Mouse (Mus musculus): ENCODE measurements at regions not wholly inside any gene's neighbourhood (a gene's known extent, or its start where the extent isn't known, plus 50 kb on each side); places are given as distances from the start of the nearest gene placed in this dataset.
"Not testable (repeated sequence)": the region's sequence is repeated elsewhere in the genome, so short reads cannot be mapped to it uniquely, and the experiment has no call there.

DNA sequence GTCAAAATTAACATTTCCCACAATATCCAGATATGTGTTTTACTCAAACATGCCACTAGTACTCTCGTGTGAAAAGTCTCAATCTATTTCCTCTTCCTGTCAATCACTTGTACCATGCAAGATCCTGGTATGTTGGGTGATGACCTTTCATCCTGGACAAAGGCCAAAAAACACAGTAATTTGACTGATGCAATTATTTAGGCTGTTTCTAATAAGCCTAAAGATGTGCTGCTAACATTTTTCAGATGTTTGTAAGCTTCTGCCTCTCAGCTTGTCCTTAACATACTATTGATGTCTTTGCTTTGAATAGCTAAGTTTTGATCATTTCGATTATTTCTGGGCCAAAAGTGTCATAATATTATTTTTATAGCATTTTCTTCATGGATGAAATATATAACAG, 418.4 kb upstream of the Arrdc4 start:
- Histone ChIP-seq H3K27me3 (no peaks in the 10 kb centered on the region), H3K9me3 (replicated peaks) (no peaks in the 10 kb centered on the region), H3K27ac (replicated peaks) (no peak overlapping the region), H3K4me1 (replicated peaks) (no peaks in the 10 kb centered on the region), H3K4me2 (no peak overlapping the region), H3K36me3 (replicated peaks) (no peaks in the 10 kb centered on the region), H3K9ac (no peak overlapping the region), H3K4me3 (replicated peaks) (no peak overlapping the region)
- ATAC-seq (ENCODE audit: insufficient read depth) = no peak
- WGBS (ENCODE audit: insufficient replicate concordance) = 26% methylated on average over 2 of the region's 2 CpGs

DNA sequence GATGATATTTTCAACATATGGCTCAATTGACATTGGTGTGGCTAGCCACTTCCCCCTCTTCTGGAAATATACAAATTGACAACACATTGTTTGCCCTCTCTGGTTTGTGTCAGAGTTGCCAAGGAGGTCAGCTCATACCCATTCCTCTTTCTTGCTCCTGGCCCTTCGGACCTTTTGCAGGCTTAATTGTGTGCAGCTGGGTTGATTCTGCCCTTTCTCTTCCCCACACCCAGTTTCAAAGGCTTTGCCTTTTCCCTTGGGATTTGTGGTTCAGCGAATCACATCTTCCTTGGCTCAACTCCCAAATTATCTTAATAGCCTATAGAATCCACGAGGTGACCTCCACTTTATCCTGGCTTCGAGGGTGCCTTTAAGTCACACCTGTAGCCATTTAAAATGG, 412.9 kb upstream of the Arrdc4 start:
- Histone ChIP-seq H3K4me2 (no peak overlapping the region), H3K4me3 (replicated peaks) (no peak overlapping the region), H3K9ac (no peak overlapping the region), H3K27me3 (no peaks in the 10 kb centered on the region), H3K9me3 (replicated peaks) (no peaks in the 10 kb centered on the region), H3K27ac (replicated peaks) (no peak overlapping the region), H3K36me3 (replicated peaks) (no peaks in the 10 kb centered on the region), H3K4me1 (replicated peaks) (no peaks in the 10 kb centered on the region)
- no peak for ATAC-seq (ENCODE audit: insufficient read depth)
- 49% methylated on average over 4 of the region's 4 CpGs for WGBS (ENCODE audit: insufficient replicate concordance)

DNA sequence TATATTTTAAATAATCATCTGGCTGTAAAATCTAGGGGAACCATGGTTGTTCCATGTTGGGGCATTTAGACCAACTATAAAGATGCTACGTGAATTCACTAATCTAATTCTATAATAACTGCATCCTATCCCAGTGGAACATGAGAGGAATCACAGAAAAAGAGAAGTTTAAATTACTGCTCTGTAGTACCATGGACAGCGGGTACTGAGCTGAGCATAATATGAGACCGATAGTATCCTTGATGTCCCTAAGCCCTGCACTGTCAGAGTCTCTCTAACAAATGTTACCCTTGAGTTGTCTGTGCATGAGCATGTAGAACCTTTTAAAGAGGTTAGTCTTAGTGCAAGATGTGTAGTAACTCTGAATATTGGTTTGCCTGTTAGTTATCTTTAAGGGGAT, 393.3 kb upstream of the Arrdc4 start:
- no peaks in the 10 kb centered on the region for H3K36me3 ChIP-seq (replicated peaks)
- no peaks in the 10 kb centered on the region for H3K9me3 ChIP-seq (replicated peaks)
- H3K4me2 ChIP-seq = no peak overlapping the region
- H3K27me3 ChIP-seq = no peaks in the 10 kb centered on the region
- H3K27ac ChIP-seq (replicated peaks) = no peak overlapping the region
- 66% methylated on average over 3 of the region's 3 CpGs for WGBS (ENCODE audit: insufficient replicate concordance)
- H3K4me3 ChIP-seq (replicated peaks) = no peak overlapping the region
- no peaks in the 10 kb centered on the region for H3K4me1 ChIP-seq (replicated peaks)
- no peak overlapping the region for H3K9ac ChIP-seq
- no peak for ATAC-seq (ENCODE audit: insufficient read depth)

- no peak overlapping the region for H3K27ac ChIP-seq (replicated peaks)
- ATAC-seq (ENCODE audit: insufficient read depth) = no peak
- 42% methylated on average over 2 of the region's 2 CpGs for WGBS (ENCODE audit: insufficient replicate concordance)
- no peaks in the 10 kb centered on the region for H3K4me1 ChIP-seq (replicated peaks)
- no peak overlapping the region for H3K9ac ChIP-seq
- H3K9me3 ChIP-seq (replicated peaks) = no peaks in the 10 kb centered on the region
- no peak overlapping the region for H3K4me3 ChIP-seq (replicated peaks)
- H3K4me2 ChIP-seq = no peak overlapping the region
- H3K36me3 ChIP-seq (replicated peaks) = no peaks in the 10 kb centered on the region
- H3K27me3 ChIP-seq = no peaks in the 10 kb centered on the region
These were observed 384.4 kb upstream of the Arrdc4 start for GRCm38 (mm10) chr7:69133441-69133840.

DNA sequence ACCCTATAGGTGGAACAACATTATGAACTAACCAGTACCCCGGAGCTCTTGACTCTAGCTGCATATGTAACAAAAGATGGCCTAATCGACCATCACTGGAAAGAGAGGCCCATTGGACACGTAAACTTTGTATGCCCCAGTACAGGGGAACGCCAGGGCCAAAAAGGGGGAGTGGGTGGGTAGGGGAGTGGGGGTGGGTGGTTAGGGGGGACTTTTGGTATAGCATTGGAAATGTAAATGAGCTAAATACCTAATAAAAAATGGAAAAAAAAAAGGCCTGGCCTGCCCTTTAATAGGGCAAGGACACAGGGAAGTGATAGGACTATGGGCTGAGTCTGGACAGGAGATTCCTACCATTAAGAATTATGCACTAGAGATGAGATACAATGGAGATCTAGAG, 352.7 kb upstream of the Arrdc4 start:
- H3K9me3 ChIP-seq (replicated peaks); H3K27me3 ChIP-seq; H3K9ac ChIP-seq; H3K27ac ChIP-seq (replicated peaks); H3K36me3 ChIP-seq (replicated peaks); ATAC-seq (ENCODE audit: insufficient read depth); H3K4me3 ChIP-seq (replicated peaks); H3K4me2 ChIP-seq; H3K4me1 ChIP-seq (replicated peaks): not testable (repeated sequence)
- WGBS (ENCODE audit: insufficient replicate concordance) = 68% methylated on average over 3 of the region's 4 CpGs

DNA sequence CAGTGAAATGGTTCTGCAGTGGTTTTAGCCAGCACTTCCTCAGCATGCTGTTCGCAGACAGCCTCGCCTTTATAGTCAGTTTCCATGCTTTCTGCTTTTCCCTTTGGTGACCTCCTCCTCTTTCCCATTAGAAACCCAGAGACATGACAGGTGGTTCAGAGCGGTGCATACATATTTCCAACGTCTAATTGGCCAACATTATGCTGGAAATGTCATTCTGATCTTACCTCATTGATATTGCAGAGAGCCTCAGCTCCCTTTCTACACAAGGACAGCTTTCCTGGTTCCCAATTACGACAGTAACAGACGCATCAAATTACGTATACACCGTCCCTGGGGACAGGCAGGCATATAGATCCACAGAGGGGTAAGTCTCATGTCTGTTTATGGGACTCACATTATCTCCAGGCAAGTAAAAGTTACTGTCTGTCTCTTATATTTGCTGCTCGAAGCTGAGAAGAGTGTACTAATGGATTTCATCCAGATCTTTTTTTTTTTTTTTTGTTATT, 348.6 kb upstream of the Arrdc4 start:
- no peaks in the 10 kb centered on the region for H3K9me3 ChIP-seq (replicated peaks)
- H3K27me3 ChIP-seq = no peaks in the 10 kb centered on the region
- no peak for ATAC-seq (ENCODE audit: insufficient read depth)
- H3K27ac ChIP-seq (replicated peaks) = no peak overlapping the region
- H3K9ac ChIP-seq = no peak overlapping the region
- H3K4me2 ChIP-seq = no peak overlapping the region
- no peak overlapping the region for H3K4me3 ChIP-seq (replicated peaks)
- H3K36me3 ChIP-seq (replicated peaks) = no peaks in the 10 kb centered on the region
- 43% methylated on average over 9 of the region's 9 CpGs for WGBS (ENCODE audit: insufficient replicate concordance)
- H3K4me1 ChIP-seq (replicated peaks) = no peaks in the 10 kb centered on the region

DNA sequence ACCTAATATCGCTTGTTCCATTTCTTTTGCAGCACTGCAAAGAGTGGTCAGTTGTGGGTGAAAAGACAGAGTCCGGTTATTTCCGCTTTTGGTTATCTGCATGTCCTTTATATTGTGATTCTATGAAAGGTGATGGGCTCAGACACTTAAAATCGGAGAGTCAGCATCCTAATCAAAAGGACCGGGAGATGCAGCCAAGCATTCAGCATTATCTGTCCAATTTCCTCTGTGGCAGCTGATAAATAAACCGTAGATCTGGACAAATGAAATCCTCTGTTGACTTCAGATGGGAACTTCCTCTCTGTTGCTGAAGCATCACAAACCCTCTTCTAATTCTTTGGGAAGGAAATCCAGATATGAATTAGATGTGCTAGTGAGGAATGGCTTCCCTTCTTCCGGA, 325.7 kb upstream of the Arrdc4 start:
- no peaks in the 10 kb centered on the region for H3K36me3 ChIP-seq (replicated peaks)
- no peaks in the 10 kb centered on the region for H3K27me3 ChIP-seq
- H3K27ac ChIP-seq (replicated peaks) = no peak overlapping the region
- WGBS (ENCODE audit: insufficient replicate concordance) = 66% methylated on average over 7 of the region's 7 CpGs
- H3K9ac ChIP-seq = no peak overlapping the region
- H3K4me1 ChIP-seq (replicated peaks) = no peaks in the 10 kb centered on the region
- no peak overlapping the region for H3K4me2 ChIP-seq
- no peaks in the 10 kb centered on the region for H3K9me3 ChIP-seq (replicated peaks)
- H3K4me3 ChIP-seq (replicated peaks) = no peak overlapping the region
- ATAC-seq (ENCODE audit: insufficient read depth) = 0 out of 2 replicates have a peak, but pooled peaks have one; percentile 15

- 72% methylated on average over 5 of the region's 5 CpGs for WGBS (ENCODE audit: insufficient replicate concordance)
- Histone ChIP-seq H3K27ac (replicated peaks) (no peak overlapping the region), H3K4me1 (replicated peaks) (no peaks in the 10 kb centered on the region), H3K4me3 (replicated peaks) (no peak overlapping the region), H3K4me2 (no peak overlapping the region), H3K27me3 (no peaks in the 10 kb centered on the region), H3K9me3 (replicated peaks) (no peaks in the 10 kb centered on the region), H3K36me3 (replicated peaks) (no peaks in the 10 kb centered on the region), H3K9ac (no peak overlapping the region)
- ATAC-seq (ENCODE audit: insufficient read depth) = no peak
These were observed 314.0 kb upstream of the Arrdc4 start for GRCm38 (mm10) chr7:69062994-69063393.

DNA sequence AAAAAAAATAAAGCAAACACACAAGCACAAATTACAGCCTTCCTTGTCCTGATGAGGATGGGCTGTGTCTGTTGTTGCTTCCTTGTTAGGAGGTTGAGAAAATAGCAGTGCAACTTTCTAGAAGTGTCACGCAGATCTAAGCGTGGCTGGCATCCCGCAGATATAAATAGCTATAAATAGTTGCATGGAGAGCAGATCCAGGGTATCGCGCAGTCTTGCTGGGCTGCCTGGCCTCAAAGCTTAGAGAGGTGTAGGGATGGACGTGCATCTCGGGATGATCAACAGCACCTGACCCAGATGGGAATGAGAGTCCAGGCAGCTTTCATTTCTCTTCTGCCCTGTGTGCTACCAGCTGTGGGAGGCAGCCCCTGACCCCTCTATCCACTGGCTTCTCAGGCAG, 313.5 kb upstream of the Arrdc4 start:
- WGBS (ENCODE audit: insufficient replicate concordance) = 74% methylated on average over 7 of the region's 7 CpGs
- Histone ChIP-seq H3K36me3 (replicated peaks) (no peaks in the 10 kb centered on the region), H3K27me3 (no peaks in the 10 kb centered on the region), H3K9me3 (replicated peaks) (no peaks in the 10 kb centered on the region), H3K4me2 (no peak overlapping the region), H3K27ac (replicated peaks) (no peak overlapping the region), H3K4me3 (replicated peaks) (no peak overlapping the region), H3K9ac (no peak overlapping the region), H3K4me1 (replicated peaks) (no peaks in the 10 kb centered on the region)
- ATAC-seq (ENCODE audit: insufficient read depth) = no peak

GRCm38 (mm10) chr7:69062094-69062493, 313.1 kb upstream of the Arrdc4 start:
- no peaks in the 10 kb centered on the region for H3K4me1 ChIP-seq (replicated peaks)
- no peak overlapping the region for H3K9ac ChIP-seq
- H3K4me2 ChIP-seq = no peak overlapping the region
- WGBS (ENCODE audit: insufficient replicate concordance) = 53% methylated on average over 8 of the region's 8 CpGs
- H3K4me3 ChIP-seq (replicated peaks) = no peak overlapping the region
- no peaks in the 10 kb centered on the region for H3K9me3 ChIP-seq (replicated peaks)
- no peaks in the 10 kb centered on the region for H3K36me3 ChIP-seq (replicated peaks)
- H3K27me3 ChIP-seq = no peaks in the 10 kb centered on the region
- H3K27ac ChIP-seq (replicated peaks) = no peak overlapping the region
- ATAC-seq (ENCODE audit: insufficient read depth) = no peak

GRCm38 (mm10) chr7:69061242-69061641, 312.2 kb upstream of the Arrdc4 start:
- WGBS (ENCODE audit: insufficient replicate concordance) = 71% methylated on average over 4 of the region's 4 CpGs
- Histone ChIP-seq H3K4me3 (replicated peaks) (no peak overlapping the region), H3K9me3 (replicated peaks) (no peaks in the 10 kb centered on the region), H3K4me2 (no peak overlapping the region), H3K36me3 (replicated peaks) (no peaks in the 10 kb centered on the region), H3K27ac (replicated peaks) (no peak overlapping the region), H3K27me3 (no peaks in the 10 kb centered on the region), H3K4me1 (replicated peaks) (no peaks in the 10 kb centered on the region), H3K9ac (no peak overlapping the region)
- no peak for ATAC-seq (ENCODE audit: insufficient read depth)

DNA sequence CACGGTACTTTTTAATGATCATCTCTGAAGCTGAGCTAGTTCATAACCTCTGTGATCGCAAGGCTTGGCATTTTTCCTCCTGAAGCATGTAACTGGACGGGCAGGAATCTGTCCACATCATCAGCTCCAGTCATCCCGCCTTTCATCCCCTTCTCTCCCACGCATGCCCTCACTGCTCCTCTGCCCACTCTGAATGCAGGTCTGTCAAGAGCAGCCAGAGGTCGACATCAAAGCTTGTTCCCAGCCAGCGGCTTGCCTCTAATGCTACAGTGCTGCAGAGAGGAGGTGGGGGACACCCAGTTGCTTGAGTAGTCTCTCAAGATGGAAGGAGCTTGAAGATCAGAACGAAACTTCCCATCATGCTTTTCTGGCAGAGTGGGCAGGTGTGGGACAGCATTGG, 267.5 kb upstream of the Arrdc4 start:
- no peaks in the 10 kb centered on the region for H3K36me3 ChIP-seq (replicated peaks)
- no peaks in the 10 kb centered on the region for H3K27me3 ChIP-seq
- no peak overlapping the region for H3K4me3 ChIP-seq (replicated peaks)
- H3K4me2 ChIP-seq = no peak overlapping the region
- H3K9me3 ChIP-seq (replicated peaks) = no peaks in the 10 kb centered on the region
- H3K4me1 ChIP-seq (replicated peaks) = no peaks in the 10 kb centered on the region
- no peak overlapping the region for H3K27ac ChIP-seq (replicated peaks)
- no peak for ATAC-seq (ENCODE audit: insufficient read depth)
- WGBS (ENCODE audit: insufficient replicate concordance) = 46% methylated on average over 8 of the region's 8 CpGs
- H3K9ac ChIP-seq = no peak overlapping the region

Data from liver, embryonic 15.5 days (tissue).